Mouse (Mus musculus) lung, adult 2 months (tissue): ENCODE results near the gene Zfp493.

Source experiments
- CTCF ChIP-seq: fragments of 200-500 bp; IDR thresholded peaks from 2 replicates; pipeline ENCODE4 v1.5.1; 2011; ENCODE audit warnings: mild to moderate bottlenecking, low read length, control low read depth; ENCODE audit not compliant: insufficient read depth
- POLR2A ChIP-seq: fragments of 200-500 bp; IDR thresholded peaks from 2 replicates; pipeline ENCODE4 v1.6.1; 2011; ENCODE audit warnings: low read depth, mild to moderate bottlenecking, control low read depth, low read length, borderline replicate concordance; ENCODE audit errors: extremely low read depth

- TF ChIP-seq CTCF (no peak), POLR2A (no peak)
Observed at GRCm38 (mm10) chr13:67798618-67799017, 19.1 kb downstream of the Zfp493 start.
